Mouse (Mus musculus): ENCODE measurements around the gene Mllt3.

Mllt3 gene

GRCm38 (mm10) chr4:88033216-88033653 is at the start of gene Mllt3:
Gene Mllt3, minus strand, starts transcription at chr4:88033364.
- peak; percentile 94 for DNase-seq

- DNase-seq = no peak
Observed at GRCm38 (mm10) chr4:88082381-88082780, 49.2 kb upstream of the Mllt3 start.

- DNase-seq = no peak
Observed at GRCm38 (mm10) chr4:88081885-88082284, 48.7 kb upstream of the Mllt3 start.

- no peak for DNase-seq
Observed at GRCm38 (mm10) chr4:88081417-88081816, 48.3 kb upstream of the Mllt3 start.

- no peak for DNase-seq
Observed at GRCm38 (mm10) chr4:88078983-88079382, 45.8 kb upstream of the Mllt3 start.

GRCm38 (mm10) chr4:88075388-88075787 is 42.2 kb upstream of the Mllt3 start:
- no peak for DNase-seq

GRCm38 (mm10) chr4:88046280-88046679 is 13.1 kb upstream of the Mllt3 start:
- no peak for DNase-seq

- DNase-seq = no peak
Observed at GRCm38 (mm10) chr4:88045151-88045550, 12.0 kb upstream of the Mllt3 start.

- DNase-seq = no peak
Observed at GRCm38 (mm10) chr4:88035361-88035760, 2.2 kb upstream of the Mllt3 start.

- DNase-seq = no peak
Observed at GRCm38 (mm10) chr4:88034387-88035157, 1.4 kb upstream of the Mllt3 start.

- DNase-seq = no peak
Observed at GRCm38 (mm10) chr4:88033729-88034386, 694 bp upstream of the Mllt3 start.

- peak; percentile 64 for DNase-seq
Observed at GRCm38 (mm10) chr4:88032151-88033098, 739 bp downstream of the Mllt3 start.

GRCm38 (mm10) chr4:88031211-88032150 is 1.7 kb downstream of the Mllt3 start:
- peak; percentile 45 for DNase-seq

- DNase-seq = no peak
Observed at GRCm38 (mm10) chr4:88023567-88023966, 9.6 kb downstream of the Mllt3 start.

GRCm38 (mm10) chr4:88022623-88023022 is 10.5 kb downstream of the Mllt3 start:
- no peak for DNase-seq

- no peak for DNase-seq
Observed at GRCm38 (mm10) chr4:88020421-88020820, 12.7 kb downstream of the Mllt3 start.

- DNase-seq = no peak
Observed at GRCm38 (mm10) chr4:88019645-88020044, 13.5 kb downstream of the Mllt3 start.

- DNase-seq = no peak
Observed at GRCm38 (mm10) chr4:88017452-88018350, 15.5 kb downstream of the Mllt3 start.

GRCm38 (mm10) chr4:88015765-88016164 is 17.4 kb downstream of the Mllt3 start:
- no peak for DNase-seq

- no peak for DNase-seq
Observed at GRCm38 (mm10) chr4:88015261-88015660, 17.9 kb downstream of the Mllt3 start.

- no peak for DNase-seq
Observed at GRCm38 (mm10) chr4:88012774-88013173, 20.4 kb downstream of the Mllt3 start.

Measured in right cerebral cortex, postnatal 25 days (tissue).